Mouse (Mus musculus) limb, embryonic 14.5 days (tissue): ENCODE measurements at regions not wholly inside any gene's neighbourhood (a gene's known extent, or its start where the extent isn't known, plus 50 kb on each side); places are given as distances from the start of the nearest gene placed in this dataset.

Source experiments
- ATAC-seq: fragments of 200-750 bp; cut with Nextera tagmentation; 2 replicates; pipeline ENCODE4 v1.8.0; 2017; ENCODE audit warnings: low read depth, moderate number of reproducible peaks, moderate TSS enrichment; ENCODE audit not compliant: low FRiP score
- DNase-seq: peaks from one replicate; pipeline ENCODE4 v3.0.0-alpha.2; 2015; ENCODE audit warnings: low spot score
- H3K27ac ChIP-seq: fragments of 300-500 bp; sonication (generic); replicated peaks from 2 replicates; pipeline ENCODE4 v1.5.1; 2014; ENCODE audit warnings: low read depth, mild to moderate bottlenecking, low read length, moderate library complexity, mixed read lengths
- H3K27me3 ChIP-seq: fragments of 300-500 bp; sonication (generic); 2 replicates; pipeline ENCODE4 v1.6.1; 2014; ENCODE audit warnings: low read length, mixed read lengths; ENCODE audit not compliant: control insufficient read depth, insufficient read depth
- H3K36me3 ChIP-seq: fragments of 300-500 bp; sonication (generic); 2 replicates; pipeline ENCODE4 v1.6.1; 2014; ENCODE audit warnings: mild to moderate bottlenecking, low read length, moderate library complexity, mixed read lengths; ENCODE audit not compliant: control insufficient read depth, insufficient read depth
- H3K4me1 ChIP-seq: fragments of 300-500 bp; sonication (generic); 2 replicates; pipeline ENCODE4 v1.6.1; 2014; ENCODE audit warnings: antibody characterized with exemption, low read length, mixed read lengths; ENCODE audit not compliant: control insufficient read depth, insufficient read depth
- H3K4me2 ChIP-seq: fragments of 300-500 bp; sonication (generic); replicated peaks from 2 replicates; pipeline ENCODE4 v1.6.1; 2014; ENCODE audit warnings: low read depth, mild to moderate bottlenecking, low read length, moderate library complexity; ENCODE audit not compliant: severe bottlenecking
- H3K4me3 ChIP-seq: fragments of 300-500 bp; sonication (generic); replicated peaks from 2 replicates; pipeline ENCODE4 v1.5.1; 2014; ENCODE audit warnings: low read length
- H3K9ac ChIP-seq: fragments of 300-500 bp; sonication (generic); 2 replicates; pipeline ENCODE4 v1.6.1; 2014; ENCODE audit warnings: mild to moderate bottlenecking, low read depth, low read length, moderate library complexity; ENCODE audit not compliant: severe bottlenecking
- H3K9me3 ChIP-seq: fragments of 300-500 bp; sonication (generic); 2 replicates; pipeline ENCODE4 v1.6.1; 2016; ENCODE audit warnings: low read length; ENCODE audit not compliant: control insufficient read depth
- POLR2A ChIP-seq: fragments of 200-500 bp; IDR thresholded peaks from 2 replicates; pipeline ENCODE4 v1.8.0; 2012; ENCODE audit warnings: inconsistent platforms, mild to moderate bottlenecking, moderate library complexity, borderline replicate concordance; ENCODE audit not compliant: insufficient read depth, insufficient read length; ENCODE audit errors: extremely low read depth
- WGBS: fragments of 180-500 bp; shearing (Covaris S2); extraction: QIAGEN DNeasy Blood & Tissue Kit; methylation state at CpG from one replicate; pipeline ENCODE4 v1.1.7; 2014; 5-methylcytosine and 5-hydroxymethylcytosine counted together

- no peak for TF ChIP-seq POLR2A
- 79% methylated on average over 7 of the region's 7 CpGs for WGBS
- H3K9ac ChIP-seq, result no peak overlapping the region
Measured at GRCm38 (mm10) chr19:16046977-16047376, 62.2 kb upstream of the Cep78 start.

GRCm38 (mm10) chr19:16045261-16045660, 60.5 kb upstream of the Cep78 start:
- Histone ChIP-seq H3K9me3 (no peaks in the 10 kb centered on the region), H3K4me3 (no peak overlapping the region), H3K4me2 (no peak overlapping the region), H3K9ac (no peak overlapping the region), H3K27me3 (no peaks in the 10 kb centered on the region), H3K36me3 (no peaks in the 10 kb centered on the region), H3K27ac (no peak overlapping the region), H3K4me1 (peaks cover 3% of the 10 kb centered on the region; the same call in 1 of the 2 replicates)
- no peak for DNase-seq
- 67% methylated on average over 3 of the region's 3 CpGs for WGBS
- no peak for ATAC-seq
- no peak for TF ChIP-seq POLR2A

More at GRCm38 (mm10) chr19:16046977-16047376, 62.2 kb upstream of the Cep78 start:
- Histone ChIP-seq H3K27ac (no peak overlapping the region), H3K4me1 (peaks cover 4% of the 10 kb centered on the region; the same call in 1 of the 2 replicates), H3K27me3 (no peaks in the 10 kb centered on the region), H3K4me2 (no peak overlapping the region), H3K9me3 (no peaks in the 10 kb centered on the region), H3K4me3 (no peak overlapping the region), H3K36me3 (no peaks in the 10 kb centered on the region)
- DNase-seq (no peak), ATAC-seq (no peak)

- no peaks in the 10 kb centered on the region for H3K36me3 ChIP-seq
- no peak for DNase-seq
- no peaks in the 10 kb centered on the region for H3K4me1 ChIP-seq
- H3K4me2 ChIP-seq, result no peak overlapping the region
- no peak for TF ChIP-seq POLR2A
- H3K4me3 ChIP-seq, result no peak overlapping the region
- H3K27ac ChIP-seq, result no peak overlapping the region
- no peak overlapping the region for H3K9ac ChIP-seq
- ATAC-seq, result no peak
- H3K9me3 ChIP-seq, result no peaks in the 10 kb centered on the region
- 79% methylated on average over 5 of the region's 5 CpGs for WGBS
- no peaks in the 10 kb centered on the region for H3K27me3 ChIP-seq
Measured at GRCm38 (mm10) chr19:16044169-16044568, 59.4 kb upstream of the Cep78 start.

GRCm38 (mm10) chr19:16043007-16043406, 58.2 kb upstream of the Cep78 start:
- DNase-seq, result no peak
- Histone ChIP-seq H3K27me3 (no peaks in the 10 kb centered on the region), H3K27ac (no peak overlapping the region), H3K9me3 (no peaks in the 10 kb centered on the region), H3K4me3 (no peak overlapping the region), H3K9ac (no peak overlapping the region), H3K36me3 (no peaks in the 10 kb centered on the region), H3K4me2 (no peak overlapping the region), H3K4me1 (no peaks in the 10 kb centered on the region)
- no peak for TF ChIP-seq POLR2A
- WGBS, result 87% methylated on average over 7 of the region's 7 CpGs
- ATAC-seq, result no peak

GRCm38 (mm10) chr19:16041891-16042290, 57.1 kb upstream of the Cep78 start:
- Histone ChIP-seq H3K4me1 (no peaks in the 10 kb centered on the region), H3K36me3 (no peaks in the 10 kb centered on the region), H3K27ac (no peak overlapping the region), H3K9ac (no peak overlapping the region), H3K4me3 (no peak overlapping the region), H3K4me2 (no peak overlapping the region), H3K9me3 (no peaks in the 10 kb centered on the region), H3K27me3 (no peaks in the 10 kb centered on the region)
- DNase-seq (no peak), ATAC-seq (no peak)
- 90% methylated on average over 5 of the region's 5 CpGs for WGBS
- TF ChIP-seq POLR2A, result no peak

- Histone ChIP-seq H3K4me1 (no peaks in the 10 kb centered on the region), H3K9me3 (no peaks in the 10 kb centered on the region), H3K36me3 (no peaks in the 10 kb centered on the region), H3K27ac (no peak overlapping the region), H3K4me3 (no peak overlapping the region), H3K27me3 (no peaks in the 10 kb centered on the region), H3K9ac (no peak overlapping the region), H3K4me2 (no peak overlapping the region)
- WGBS, result 84% methylated on average over 12 of the region's 12 CpGs
- no peak for TF ChIP-seq POLR2A
- no peak for ATAC-seq
- no peak for DNase-seq
Measured at GRCm38 (mm10) chr19:16037806-16038205, 53.0 kb upstream of the Cep78 start.
